Mouse (Mus musculus) lung, adult 2 months (tissue): Measurements from ENCODE around the gene Dap.

Experiments
- CTCF ChIP-seq: fragments of 200-500 bp; IDR thresholded peaks from 2 replicates; pipeline ENCODE4 v1.5.1; 2011; ENCODE audit warnings: mild to moderate bottlenecking, low read length, control low read depth; ENCODE audit not compliant: insufficient read depth
- POLR2A ChIP-seq: fragments of 200-500 bp; IDR thresholded peaks from 2 replicates; pipeline ENCODE4 v1.6.1; 2011; ENCODE audit warnings: low read depth, mild to moderate bottlenecking, control low read depth, low read length, borderline replicate concordance; ENCODE audit errors: extremely low read depth

DNA sequence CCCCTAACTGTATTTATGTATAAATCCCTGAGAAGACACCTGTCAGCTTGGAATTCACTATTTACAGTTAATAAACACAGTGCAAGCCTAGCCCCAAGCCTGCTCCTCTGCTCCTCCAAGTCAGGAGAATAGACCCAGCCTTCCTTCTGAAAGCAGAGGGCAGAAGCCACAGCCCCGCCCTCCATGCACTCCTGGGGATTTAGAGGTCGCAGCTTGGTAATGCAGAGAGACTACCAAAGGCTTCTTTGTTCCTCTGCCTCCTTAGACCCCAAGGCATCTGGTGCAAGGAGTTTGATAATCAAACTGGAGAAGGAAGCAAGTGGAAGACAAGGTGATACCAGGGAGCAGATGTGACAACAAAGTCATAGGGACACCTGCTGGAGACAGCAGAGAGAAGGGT lies 70.2 kb downstream of the Dap start:
- TF ChIP-seq CTCF = no peak
- TF ChIP-seq POLR2A = no peak
